Mouse (Mus musculus): ENCODE results near the gene Rrnad1.

DNA sequence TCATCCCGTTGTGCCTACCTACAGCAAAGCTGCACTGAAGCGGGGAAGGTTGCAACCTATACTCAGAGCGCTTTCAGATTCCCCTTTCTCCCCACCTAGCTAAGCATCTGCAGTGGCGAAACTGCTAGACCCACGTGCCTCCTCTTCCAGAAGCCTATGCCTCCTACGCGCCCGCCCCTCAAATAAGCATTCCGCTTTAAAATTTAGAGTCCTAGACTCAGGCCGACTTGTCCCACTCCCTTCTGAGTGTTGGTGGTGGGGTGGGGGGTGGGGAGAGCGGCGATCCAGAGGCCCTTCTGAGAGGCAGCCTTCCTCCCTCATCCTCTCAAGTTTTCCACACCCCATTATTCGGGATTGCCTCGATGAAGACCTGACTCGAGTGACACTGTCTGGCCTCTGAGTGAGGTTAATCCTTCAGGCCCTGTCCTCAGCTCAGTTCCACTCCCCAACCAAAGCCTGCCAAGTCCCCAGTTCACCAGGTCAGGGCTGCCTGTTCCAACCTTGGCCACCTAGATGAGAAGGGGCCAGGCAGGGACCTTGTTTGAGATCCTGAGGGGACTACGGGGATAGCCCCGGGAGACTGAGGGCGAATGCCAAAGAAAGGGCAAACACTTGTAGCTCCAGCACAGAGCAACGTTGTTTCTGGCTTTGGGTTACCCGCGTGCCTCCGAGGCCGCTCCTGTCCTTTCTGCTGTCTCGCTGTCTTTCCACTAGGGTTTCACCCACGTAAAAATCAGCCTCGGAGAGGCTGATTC is 16.7 kb upstream of the Rrnad1 start:
- TF ChIP-seq POLR2A (IDR thresholded peaks at IDR 0.05; ENCODE audit: low read depth, low read length) (no peak), CTCF (IDR thresholded peaks at IDR 0.05; ENCODE audit: extremely low read depth, insufficient read length, insufficient replicate concordance, low read depth, low read length) (no peak)
